Mouse (Mus musculus) embryo, embryonic 11.5 days (tissue): ENCODE measurements around the gene Ppp1r15a.
A peak's percentile ranks its signal among the peaks of the same experiment; 100 is the strongest.
"Not testable (repeated sequence)": the region's sequence is repeated elsewhere in the genome, so short reads cannot be mapped to it uniquely, and the experiment has no call there.

Source experiments
- DNase-seq: peaks from one replicate; pipeline ENCODE4 v3.0.0-alpha.2; 2012; ENCODE audit warnings: low read depth, low spot score

Ppp1r15a gene

DNA sequence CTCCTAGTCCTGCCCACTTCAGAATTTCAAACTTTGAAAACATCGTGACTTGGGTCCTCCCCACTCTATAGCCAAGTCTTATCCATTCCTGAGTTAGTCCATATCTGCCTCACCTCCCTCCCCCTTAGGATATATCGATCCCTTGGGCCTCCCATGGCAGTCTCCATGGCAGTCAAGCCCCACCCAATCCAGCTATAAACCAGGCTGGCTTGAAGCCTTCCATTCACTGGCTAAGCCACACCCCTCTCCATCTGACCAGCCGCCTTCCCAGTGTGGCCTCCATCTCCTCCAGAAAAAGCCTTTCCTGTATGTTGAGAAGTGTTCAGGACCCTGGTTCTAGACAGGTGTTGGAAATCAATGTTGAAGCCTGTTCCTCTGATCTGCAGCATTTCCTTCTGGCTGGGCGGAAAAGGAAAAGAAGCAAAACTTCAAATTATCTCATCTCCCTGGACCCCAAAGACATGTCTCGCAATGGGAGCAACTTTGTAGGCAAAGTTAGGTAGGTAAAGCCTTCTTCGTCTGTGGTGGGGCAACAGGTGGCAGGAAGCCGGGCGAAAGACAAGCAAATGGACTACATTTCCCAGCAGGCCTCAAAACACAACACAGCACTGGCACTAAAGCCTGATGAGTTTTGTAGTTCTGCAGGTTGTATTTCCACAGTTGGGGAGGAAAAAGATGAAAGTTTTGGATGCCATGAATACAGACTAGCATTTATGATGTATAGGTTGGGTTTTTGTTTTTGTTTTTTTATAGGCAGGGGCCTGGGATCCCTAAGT, 6.5 kb downstream of the Ppp1r15a start:
- DNase-seq = no peak

DNA sequence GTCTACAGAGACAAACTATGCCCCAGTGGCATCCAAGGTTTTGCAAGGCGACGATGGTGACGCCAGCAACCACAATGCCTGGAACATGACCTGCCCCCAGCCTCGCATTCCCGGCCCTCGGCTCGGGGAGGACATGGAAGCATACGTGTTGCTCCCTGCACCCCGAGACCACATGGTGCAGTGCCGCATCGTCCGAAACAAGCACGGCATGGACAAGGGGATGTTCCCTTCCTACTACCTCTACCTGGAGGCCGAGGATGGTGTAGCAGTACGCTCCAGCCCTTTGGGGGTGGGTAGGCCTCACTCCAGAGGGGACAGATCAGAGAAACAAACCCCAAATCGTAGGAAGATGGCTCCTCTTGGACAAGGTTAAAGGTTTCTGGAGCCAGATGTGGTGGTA, 7.5 kb downstream of the Ppp1r15a start:
- no peak for DNase-seq

DNA sequence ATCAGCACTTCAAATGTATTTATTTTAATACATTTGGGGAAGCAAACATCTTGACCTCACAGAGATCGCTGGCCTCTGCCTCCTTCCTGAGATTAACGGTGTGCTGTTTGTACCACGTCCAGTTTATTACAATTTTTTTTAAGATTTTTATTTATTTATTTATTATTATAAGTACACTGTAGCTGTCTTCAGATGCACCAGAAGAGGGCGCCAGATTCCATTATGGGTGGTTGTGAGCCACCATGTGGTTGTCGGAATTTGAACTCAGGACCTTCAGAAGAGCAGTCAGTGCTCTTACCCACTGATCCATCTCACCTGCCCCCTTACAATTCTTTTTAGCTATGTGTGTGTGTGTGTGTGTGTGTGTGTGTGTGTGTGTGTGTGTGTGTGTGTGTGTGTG, 9.2 kb downstream of the Ppp1r15a start:
- not testable (repeated sequence) for DNase-seq

DNA sequence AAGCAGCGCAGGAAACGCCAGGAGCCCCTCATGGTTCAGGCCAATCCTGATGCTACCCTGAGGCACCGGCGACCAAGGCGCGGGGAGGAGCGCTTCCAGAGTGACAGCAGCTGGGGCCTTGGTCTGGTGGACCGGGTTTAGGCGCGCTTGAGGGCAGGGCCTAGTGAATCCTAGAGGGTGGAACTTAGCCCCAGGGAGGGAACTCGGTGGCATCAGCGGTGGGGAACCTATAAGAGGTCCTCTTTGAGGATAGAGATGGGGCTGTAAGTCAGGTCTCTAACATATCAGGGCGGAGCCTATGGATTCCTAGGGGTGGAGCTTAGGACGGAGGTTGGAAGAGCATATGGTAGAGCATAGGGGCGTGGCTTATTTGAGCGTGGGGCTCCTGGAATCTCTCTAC, 10.6 kb downstream of the Ppp1r15a start:
- no peak for DNase-seq

DNA sequence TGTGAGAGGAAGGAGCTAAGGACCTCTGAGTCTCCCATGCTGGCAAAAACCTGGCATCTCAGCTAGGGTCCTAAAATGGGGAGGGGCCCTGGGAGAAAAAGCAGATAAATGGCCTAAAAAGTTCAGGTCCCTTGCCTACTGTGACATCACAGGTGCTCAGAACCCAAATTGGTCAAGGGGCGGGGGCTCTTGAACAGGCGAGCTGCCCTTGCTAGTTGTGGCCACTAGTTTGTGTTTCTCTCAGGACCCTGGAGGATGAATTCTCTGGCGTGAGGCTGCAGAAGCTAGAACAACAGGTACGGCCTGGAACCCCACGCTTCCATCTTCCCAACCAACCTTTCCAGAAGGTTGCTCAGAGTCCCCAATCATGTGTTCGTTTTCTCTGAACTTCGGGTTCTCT, 11.7 kb downstream of the Ppp1r15a start:
- DNase-seq = no peak

DNA sequence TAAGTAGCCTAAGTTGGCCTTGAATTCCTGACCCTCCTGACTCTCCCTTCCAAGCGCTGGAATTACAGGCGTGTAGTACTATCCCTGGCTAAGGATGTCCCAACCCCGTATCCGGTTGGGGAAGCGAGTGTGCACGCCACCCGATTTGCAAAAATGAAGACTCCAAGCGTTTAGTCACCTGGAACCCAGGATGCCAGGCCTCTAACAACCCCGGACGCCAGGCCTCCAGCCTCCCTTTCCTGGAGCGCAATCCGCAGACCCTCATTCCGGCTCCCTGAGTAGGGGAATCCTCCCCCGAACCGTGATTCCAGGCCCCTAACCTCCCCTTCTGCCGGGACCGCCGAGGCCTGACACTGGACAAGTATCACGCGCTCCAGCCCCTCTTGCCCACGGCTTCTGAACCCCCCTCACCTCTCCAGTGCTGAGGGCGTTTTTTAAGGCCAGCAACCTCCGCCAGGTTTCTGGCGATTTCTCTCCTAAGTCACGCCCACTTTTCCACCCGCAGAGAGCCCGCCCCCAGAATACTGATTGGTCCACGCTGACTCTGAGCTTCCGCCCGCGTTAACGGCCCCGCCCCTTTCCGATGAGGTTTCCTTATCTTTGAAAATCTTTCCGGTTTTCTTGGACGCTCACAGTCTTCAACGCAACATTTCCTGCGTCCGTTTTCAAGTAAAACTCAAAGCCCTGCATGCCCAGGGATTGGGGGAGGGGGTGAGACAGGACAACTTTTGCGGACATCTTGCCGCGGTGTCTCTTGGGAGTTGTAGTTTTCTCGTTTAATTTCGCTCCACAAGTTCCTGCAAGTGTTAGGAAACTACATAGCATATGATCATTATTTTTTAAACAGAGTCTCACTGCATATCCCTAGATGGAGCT, 15.9 kb downstream of the Ppp1r15a start, which contains the start of gene Nucb1:
TSS of gene Nucb1 (minus strand) at position 495 of the 876 bp plus-strand sequence.
- peak; percentile 86 for DNase-seq

DNA sequence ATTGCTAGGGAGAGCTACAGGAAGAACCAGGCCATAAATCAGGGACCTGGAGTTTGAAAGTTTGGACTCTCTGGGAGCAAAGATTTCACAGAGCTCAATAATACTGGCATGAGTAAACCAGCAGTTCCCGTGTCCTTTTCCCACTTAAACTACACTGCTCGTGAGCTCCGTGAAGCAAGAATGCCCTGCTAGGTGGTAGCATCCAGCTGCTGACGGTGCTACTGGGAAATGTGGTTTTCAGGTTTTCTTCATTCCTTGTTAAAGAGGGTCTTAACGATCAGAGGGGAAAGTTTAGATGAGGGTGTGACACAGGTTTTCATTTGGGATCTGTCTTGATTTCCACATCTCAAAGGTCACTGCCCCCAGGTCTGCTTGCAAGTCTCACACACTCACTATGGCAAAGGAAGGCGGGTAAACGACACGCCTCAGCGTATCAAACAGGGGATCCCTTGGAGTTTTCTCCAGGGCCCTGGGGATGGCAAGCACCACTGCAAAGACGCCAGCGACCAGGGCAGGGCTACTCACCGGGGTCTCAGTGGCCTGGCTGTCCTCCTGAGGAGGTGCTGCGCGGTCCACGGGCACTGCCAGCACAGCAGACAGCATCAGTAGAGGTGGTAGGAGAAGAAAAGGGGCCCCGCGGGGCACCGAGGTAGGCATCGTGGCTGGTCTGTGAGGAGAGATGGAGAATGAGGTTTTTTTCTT, 16.7 kb downstream of the Ppp1r15a start:
- no peak for DNase-seq

DNA sequence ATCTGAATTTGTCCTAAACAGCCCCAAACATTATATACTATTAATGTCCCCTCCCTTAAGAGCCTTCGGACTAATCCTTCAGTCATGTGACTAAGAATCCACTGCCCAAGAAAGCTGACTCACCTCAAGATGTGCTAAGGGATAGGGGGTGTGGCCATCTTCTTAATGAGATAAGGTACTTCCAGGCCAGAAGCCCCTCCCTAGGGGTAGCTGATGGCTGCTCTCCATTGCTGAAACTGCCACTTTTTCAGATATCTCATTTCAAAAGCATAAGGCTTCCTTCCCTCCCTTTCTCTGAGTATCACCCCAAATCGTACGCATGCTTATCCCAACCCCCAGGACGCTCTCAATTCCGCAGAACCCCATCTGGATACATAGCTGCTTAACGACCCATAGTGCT, 17.5 kb downstream of the Ppp1r15a start:
- no peak for DNase-seq

DNA sequence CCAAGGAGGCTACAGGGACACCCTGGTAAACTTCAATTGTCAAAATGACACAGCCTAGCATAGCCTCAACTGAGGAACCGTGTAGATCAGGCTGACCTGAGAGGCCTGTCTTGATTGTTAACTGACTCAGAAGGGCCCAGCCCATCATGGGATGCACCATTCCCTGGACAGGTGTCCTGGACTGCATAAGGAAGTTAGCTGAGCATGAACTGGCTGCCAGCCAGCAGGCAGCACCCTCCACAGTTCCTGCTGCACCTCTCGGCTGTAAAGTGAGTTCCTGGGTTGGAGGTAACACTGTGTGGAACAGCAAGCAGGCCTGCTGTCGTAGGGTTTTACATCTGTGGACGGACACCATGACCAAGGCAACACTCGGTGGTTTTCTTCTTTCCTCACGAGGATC, 18.5 kb downstream of the Ppp1r15a start:
- DNase-seq = no peak

DNA sequence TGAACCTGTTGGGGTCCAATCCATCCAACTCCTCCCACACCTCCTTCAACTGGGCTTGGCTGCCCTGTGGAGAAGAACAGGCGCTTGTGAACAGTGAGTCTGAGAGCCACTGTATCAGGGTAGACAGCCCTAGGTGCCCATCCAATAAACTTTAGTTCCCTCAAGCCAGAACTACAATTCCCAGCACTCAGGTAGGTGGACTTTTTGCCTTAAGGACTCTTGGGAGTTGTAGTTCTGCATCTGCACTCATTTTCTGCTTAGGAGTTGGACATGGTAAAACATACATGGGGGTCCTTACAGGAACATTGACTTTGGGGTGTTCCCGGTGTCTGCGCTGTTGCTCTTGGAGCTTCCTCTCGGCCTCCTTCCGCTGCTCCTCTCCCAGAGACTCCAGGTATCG, 27.6 kb downstream of the Ppp1r15a start:
- DNase-seq = no peak

DNA sequence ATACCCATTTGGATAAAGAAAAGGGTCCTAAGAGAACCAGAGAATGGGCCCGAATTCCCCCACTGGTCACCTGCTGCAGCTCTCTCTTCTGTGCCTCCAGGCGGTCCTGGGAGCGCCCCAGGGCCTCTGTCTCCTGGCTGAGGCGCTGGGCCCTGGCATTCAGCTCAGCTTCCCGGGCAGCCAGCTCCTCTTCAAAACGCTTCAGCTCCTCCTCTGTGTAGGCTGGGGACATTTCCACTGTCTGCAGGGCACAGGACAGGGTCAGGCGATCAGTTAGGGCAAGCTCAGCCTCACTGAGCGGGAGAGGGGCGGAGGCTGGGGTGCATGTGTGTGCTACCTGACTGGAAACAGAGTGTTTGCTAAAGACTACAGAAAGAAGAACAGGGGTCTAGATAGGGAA, 31.5 kb downstream of the Ppp1r15a start:
- no peak for DNase-seq

DNA sequence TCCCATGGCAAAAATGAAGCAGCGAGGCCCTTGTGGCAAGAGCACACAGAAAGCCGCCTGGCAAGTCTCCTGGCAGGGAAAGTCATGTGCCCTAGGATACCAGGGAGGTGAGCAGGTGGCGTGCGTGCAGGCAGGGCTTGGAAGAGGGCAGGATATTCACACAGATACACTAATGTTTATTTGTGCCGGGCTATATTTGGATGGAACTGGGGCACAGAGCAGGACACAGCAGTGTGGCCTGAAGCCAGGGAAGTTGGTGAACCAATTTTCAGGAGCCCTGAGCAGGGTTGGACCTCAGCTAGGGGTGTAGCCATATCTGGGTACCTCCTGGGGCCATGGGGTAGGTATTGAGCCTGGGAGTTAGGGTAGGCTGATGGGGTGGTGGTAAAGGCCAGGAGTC, 33.1 kb downstream of the Ppp1r15a start:
- DNase-seq = no peak

DNA sequence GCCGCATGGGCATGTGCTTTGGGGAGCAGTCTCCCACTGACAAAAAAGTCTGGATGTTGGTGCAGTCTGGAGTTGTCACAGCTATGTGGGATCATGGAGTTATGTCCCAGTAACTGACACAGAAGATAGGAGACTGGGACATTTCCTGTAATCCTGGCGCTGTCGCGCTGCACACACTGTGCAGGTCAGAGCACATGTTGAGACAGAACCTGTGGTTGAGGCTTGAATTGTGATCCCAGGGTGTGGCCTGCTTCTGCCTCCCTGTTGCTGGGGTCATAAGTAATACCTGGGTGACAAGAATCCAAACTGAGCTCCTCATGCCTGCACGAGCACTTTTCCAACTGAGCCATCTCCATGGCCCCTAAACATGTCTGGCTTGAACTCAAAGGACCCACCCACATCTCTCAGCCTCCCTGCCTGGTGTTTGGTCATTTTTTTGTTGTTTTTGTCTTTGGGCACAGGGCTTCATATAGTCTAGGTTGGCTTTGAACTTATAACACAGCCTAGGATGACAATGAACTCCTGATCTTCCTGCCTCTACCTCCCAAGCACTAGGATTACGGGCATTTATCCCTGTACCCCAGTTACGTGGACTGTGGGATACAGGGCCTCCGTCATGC, 33.7 kb downstream of the Ppp1r15a start:
- DNase-seq = no peak

DNA sequence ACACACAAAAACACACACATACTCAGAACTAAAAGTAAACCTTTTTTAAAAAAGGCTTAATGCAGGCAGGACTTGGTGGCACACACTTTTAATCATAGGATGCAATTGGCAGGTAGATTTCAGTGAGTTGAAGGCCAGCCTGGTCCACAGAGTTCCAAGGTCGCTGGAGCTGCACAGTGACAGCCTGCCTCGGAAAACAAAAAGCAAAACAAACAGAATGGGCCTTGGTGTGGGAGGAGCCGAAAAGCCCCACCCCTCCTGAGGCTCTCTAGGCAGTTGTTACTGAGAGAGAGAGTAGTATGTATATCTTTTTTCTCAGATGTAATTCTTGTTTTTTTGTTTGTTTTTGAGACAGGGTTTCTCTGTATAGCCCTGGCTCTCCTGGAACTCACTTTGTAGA, 34.8 kb downstream of the Ppp1r15a start:
- no peak for DNase-seq

DNA sequence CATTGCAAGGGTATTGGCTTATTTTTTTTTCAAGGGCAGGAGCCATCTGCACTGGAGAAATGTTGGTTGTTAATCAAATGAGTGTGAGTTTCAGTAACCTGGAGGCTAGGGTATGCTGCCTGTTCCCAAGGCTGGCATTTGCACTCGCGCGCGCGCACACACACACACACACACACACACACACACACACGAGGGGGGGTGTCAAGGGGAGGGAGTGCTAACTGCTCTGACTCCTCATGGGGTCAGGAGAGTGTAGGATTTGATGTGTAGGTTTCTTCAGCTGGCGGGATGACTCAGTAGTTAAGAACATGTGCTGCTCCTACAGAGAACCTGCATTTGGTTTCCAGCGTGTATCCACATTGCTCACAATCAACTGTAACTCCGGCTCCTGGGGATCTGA, 35.2 kb downstream of the Ppp1r15a start:
- no peak for DNase-seq

DNA sequence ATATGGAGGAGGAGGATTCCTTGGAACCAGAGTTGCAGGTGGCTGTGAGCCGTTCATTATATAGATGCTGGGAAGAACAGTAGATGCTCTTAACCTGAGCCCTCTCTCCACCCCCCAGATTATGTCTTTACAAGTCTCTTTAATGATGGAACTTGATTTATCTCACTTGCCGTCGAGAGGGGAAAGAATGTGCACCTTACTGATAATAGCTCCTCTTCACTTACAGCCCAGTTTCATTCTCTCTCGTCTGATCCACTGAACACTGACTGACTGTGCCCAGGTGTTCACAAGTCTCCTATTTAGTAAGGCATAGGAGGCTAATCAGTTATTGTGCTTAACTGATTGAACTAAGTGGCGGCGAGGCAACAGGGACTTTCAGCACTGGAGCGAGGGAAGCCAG, 36.5 kb downstream of the Ppp1r15a start:
- no peak for DNase-seq

DNA sequence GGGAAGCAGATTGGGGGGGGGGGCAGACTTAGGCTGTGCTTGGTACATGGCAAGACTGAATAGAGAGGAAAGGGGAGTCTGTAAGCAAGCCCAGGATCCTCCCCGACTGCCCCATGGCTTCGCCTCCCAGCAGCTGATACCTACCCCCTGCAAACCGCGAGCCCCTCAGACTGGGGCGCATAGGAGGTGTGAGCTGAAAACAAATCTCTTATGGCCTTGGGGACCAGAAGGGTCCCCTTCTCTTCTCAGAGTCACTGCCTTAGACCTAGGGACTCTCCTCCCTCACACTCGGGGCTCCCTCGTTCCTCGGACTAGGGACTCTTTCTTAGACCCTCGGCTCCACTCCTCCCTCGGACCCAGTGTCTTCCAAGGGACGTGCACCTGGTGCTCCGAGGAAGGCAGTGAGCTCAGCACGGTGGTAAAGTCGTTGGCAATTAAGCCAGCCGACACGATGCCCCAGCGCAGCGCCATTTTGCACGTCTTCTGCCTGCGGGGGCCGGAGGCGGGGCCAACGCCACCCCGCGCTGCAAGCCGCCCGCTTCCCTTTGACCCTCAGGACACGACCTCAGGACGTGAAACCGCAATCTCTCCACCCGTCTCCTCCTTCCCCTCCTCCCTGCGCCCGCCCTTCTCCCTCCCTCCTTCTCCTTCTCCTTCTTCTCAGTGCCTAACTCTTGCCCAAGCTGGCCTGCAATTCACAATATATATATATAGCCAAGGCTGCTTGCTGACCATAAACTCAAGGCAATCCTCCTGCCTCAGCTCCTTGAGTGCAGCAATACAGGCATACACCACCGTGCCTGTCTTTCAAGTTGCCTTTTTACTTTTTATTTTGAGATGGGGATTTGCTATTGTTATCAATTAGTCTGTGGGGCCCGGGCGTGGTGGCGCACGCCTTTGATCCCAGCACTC, 37.5 kb downstream of the Ppp1r15a start, which contains the start of gene Dhdh:
TSS of gene Dhdh (minus strand) at position 513 of the 912 bp plus-strand sequence.
- DNase-seq = no peak

DNA sequence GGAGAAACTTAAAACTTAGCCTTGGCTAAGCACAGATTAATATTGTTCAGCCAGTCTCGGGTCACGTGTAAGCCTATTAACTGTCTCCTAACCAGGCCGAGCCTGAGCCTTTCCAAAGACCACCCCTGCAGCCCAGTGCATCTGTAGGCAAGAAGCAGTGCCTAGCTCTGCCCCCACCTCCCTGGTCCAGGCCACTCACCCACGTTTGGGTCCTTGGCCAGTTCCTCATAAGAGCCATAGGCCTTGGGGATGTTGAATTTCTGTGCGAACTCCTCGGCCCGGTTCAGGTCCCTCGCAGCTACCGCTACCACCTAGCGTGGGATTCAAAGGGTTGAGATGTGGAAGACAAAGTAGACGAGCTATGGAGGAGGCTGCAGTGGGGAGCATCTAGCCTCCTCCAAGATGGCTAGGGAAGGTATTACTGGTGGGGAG, 38.2 kb downstream of the Ppp1r15a start:
- DNase-seq = no peak

DNA sequence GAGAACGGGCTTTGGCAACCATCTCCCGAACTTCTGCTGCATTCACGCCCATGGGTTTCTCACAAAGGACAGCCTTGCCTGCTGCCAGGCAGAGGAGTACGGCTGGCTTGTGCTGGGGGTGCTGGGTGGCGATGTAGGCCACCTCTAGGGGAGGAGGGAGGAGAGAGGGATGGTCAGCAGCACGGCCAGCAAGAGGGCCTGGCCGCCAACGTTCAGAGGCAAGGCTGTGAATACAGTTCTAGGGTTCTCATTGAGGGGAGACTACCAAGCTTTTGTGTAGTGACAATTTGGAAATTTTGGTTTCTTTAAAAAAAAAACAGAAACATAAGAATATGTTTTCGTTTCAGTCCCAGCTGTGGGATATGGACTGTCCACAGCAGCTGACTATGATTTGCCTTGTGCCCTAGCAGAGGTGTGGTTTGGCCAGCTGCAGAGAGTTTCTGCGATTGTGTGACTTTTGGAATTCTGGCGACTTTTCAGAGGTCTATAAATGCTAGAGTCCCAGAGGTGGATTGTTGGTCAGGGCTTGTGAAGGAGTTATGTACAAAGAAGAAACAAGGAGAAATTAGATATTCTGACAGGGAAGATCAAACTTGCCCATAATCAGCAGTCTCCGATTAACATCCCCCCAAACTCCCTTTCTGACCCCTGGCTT, 39.2 kb downstream of the Ppp1r15a start, which contains the start of gene Gm45808:
TSS of gene Gm45808 (minus strand) at position 51 of the 655 bp plus-strand sequence.
- DNase-seq = no peak

DNA sequence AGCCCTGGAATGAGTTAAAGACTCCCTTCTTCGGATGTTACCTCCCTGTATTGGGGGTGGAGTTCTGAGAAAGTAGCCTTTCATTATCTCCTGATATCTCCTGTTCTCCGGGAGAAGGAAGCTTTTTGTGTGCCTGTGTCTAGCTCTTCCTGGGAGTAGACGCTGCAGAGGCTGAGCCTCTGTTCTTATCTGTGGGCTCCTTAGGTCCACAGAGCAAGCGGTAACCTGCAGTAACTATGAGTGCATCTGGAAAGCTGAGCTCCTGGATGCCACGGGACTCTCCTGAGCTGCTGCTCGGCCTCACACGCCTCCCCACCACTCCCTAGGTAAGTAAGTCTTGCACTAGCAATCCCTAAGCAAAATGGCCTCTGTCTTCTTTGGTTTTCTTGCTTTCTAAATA, 39.9 kb downstream of the Ppp1r15a start:
- DNase-seq = no peak
